Mouse (Mus musculus): ENCODE measurements at regions not wholly inside any gene's neighbourhood (a gene's known extent, or its start where the extent isn't known, plus 50 kb on each side); places are given as distances from the start of the nearest gene placed in this dataset.

DNA sequence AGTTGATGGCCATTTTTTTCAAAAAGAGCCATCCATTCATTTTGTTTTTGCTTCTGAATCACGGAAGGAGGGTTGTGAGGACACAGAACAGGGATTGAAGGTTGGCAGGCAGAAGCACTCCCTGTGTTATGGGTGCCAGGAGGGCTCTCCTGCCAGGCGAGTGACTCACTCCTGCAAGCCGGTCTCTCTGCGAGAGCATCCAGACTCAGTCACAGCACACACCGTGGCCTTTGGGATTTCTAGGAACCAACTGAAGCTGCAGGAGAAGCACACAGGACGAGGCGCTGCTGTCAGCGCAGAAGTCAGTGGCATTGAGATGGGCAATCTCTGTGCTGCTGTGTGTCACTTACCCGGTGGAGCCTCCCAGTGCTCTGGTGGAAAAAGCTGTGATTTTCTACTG, 66.5 kb upstream of the 4930432M17Rik start:
- H3K27ac ChIP-seq (ENCODE audit: low read length) = no peak overlapping the region
- no peak for ATAC-seq (ENCODE audit: insufficient number of reproducible peaks, insufficient read depth, low FRiP score, low read depth)
- WGBS = 86% methylated on average over 9 of the region's 9 CpGs

GRCm38 (mm10) chr3:121602826-121603370, 67.7 kb upstream of the 4930432M17Rik start:
- Histone ChIP-seq H3K36me3 (ENCODE audit: control insufficient read depth, insufficient read depth, low read length) (no peaks in the 10 kb centered on the region), H3K4me1 (ENCODE audit: control insufficient read depth, insufficient read depth, low read length) (0 out of 2 replicates have a peak, but pooled peaks cover 4% of the 10 kb centered on the region), H3K27ac (ENCODE audit: low read length) (no peak overlapping the region), H3K9me3 (ENCODE audit: control insufficient read depth, low read depth, low read length) (no peaks in the 10 kb centered on the region), H3K4me2 (replicated peaks; ENCODE audit: low read depth, low read length) (no peak overlapping the region), H3K4me3 (ENCODE audit: low read depth, low read length) (no peak overlapping the region), H3K9ac (replicated peaks; ENCODE audit: low read depth, low read length) (no peak overlapping the region), H3K27me3 (ENCODE audit: control insufficient read depth, insufficient read depth, low read length) (no peaks in the 10 kb centered on the region)
- no peak for ATAC-seq (ENCODE audit: insufficient number of reproducible peaks, insufficient read depth, low FRiP score, low read depth)
- 87% methylated on average over 10 of the region's 10 CpGs for WGBS

More for the DNA sequence above, 66.5 kb upstream of the 4930432M17Rik start:
- Histone ChIP-seq H3K4me3 (ENCODE audit: low read depth, low read length) (no peak overlapping the region), H3K4me1 (ENCODE audit: control insufficient read depth, insufficient read depth, low read length) (0 out of 2 replicates have a peak, but pooled peaks cover 4% of the 10 kb centered on the region), H3K36me3 (ENCODE audit: control insufficient read depth, insufficient read depth, low read length) (no peaks in the 10 kb centered on the region), H3K9me3 (ENCODE audit: control insufficient read depth, low read depth, low read length) (no peaks in the 10 kb centered on the region), H3K27me3 (ENCODE audit: control insufficient read depth, insufficient read depth, low read length) (no peaks in the 10 kb centered on the region), H3K4me2 (replicated peaks; ENCODE audit: low read depth, low read length) (no peak overlapping the region), H3K9ac (replicated peaks; ENCODE audit: low read depth, low read length) (no peak overlapping the region)

- Histone ChIP-seq H3K4me2 (replicated peaks; ENCODE audit: low read depth, low read length) (no peak overlapping the region), H3K9me3 (ENCODE audit: control insufficient read depth, low read depth, low read length) (no peaks in the 10 kb centered on the region), H3K27ac (ENCODE audit: low read length) (no peak overlapping the region), H3K4me1 (ENCODE audit: control insufficient read depth, insufficient read depth, low read length) (0 out of 2 replicates have a peak, but pooled peaks cover 4% of the 10 kb centered on the region), H3K36me3 (ENCODE audit: control insufficient read depth, insufficient read depth, low read length) (no peaks in the 10 kb centered on the region), H3K9ac (replicated peaks; ENCODE audit: low read depth, low read length) (no peak overlapping the region), H3K4me3 (ENCODE audit: low read depth, low read length) (no peak overlapping the region), H3K27me3 (ENCODE audit: control insufficient read depth, insufficient read depth, low read length) (no peaks in the 10 kb centered on the region)
- 50% methylated on average over 8 of the region's 8 CpGs for WGBS
- peak; percentile 43; the same call in 1 of the 2 replicates for ATAC-seq (ENCODE audit: insufficient number of reproducible peaks, insufficient read depth, low FRiP score, low read depth)
Measured at GRCm38 (mm10) chr3:121602082-121602561, 68.4 kb upstream of the 4930432M17Rik start.

GRCm38 (mm10) chr3:121600841-121601240, 68.6 kb upstream of the Slc44a3 start:
- H3K9ac ChIP-seq (replicated peaks; ENCODE audit: low read depth, low read length) = no peak overlapping the region
- H3K4me1 ChIP-seq (ENCODE audit: control insufficient read depth, insufficient read depth, low read length) = 0 out of 2 replicates have a peak, but pooled peaks cover 4% of the 10 kb centered on the region
- no peak for ATAC-seq (ENCODE audit: insufficient number of reproducible peaks, insufficient read depth, low FRiP score, low read depth)
- H3K4me2 ChIP-seq (replicated peaks; ENCODE audit: low read depth, low read length) = no peak overlapping the region
- no peaks in the 10 kb centered on the region for H3K9me3 ChIP-seq (ENCODE audit: control insufficient read depth, low read depth, low read length)
- H3K4me3 ChIP-seq (ENCODE audit: low read depth, low read length) = no peak overlapping the region
- H3K36me3 ChIP-seq (ENCODE audit: control insufficient read depth, insufficient read depth, low read length) = no peaks in the 10 kb centered on the region
- H3K27me3 ChIP-seq (ENCODE audit: control insufficient read depth, insufficient read depth, low read length) = no peaks in the 10 kb centered on the region
- H3K27ac ChIP-seq (ENCODE audit: low read length) = no peak overlapping the region
- WGBS = 74% methylated on average over 10 of the region's 10 CpGs

DNA sequence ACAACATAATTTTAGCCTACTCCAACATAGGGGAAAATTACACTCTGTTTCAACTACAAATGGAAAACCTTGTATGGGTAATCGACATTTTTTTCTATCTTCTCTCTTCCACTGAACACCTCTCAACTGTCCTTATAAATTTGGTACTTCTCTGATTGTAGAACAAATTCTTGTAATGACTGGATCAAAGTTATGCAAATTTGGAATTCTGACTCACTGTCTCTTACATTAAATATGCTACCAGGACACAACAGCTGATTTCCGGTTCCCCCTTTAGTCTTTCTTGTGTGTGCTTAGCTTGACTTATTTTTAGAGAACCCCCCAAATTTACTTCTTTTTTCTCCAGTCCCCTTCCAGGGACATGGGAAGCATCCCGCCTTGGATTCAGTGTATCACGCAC, 68.2 kb upstream of the Slc44a3 start:
- no peaks in the 10 kb centered on the region for H3K27me3 ChIP-seq (ENCODE audit: control insufficient read depth, insufficient read depth, low read length)
- no peaks in the 10 kb centered on the region for H3K36me3 ChIP-seq (ENCODE audit: control insufficient read depth, insufficient read depth, low read length)
- H3K9ac ChIP-seq (replicated peaks; ENCODE audit: low read depth, low read length) = no peak overlapping the region
- H3K4me3 ChIP-seq (ENCODE audit: low read depth, low read length) = no peak overlapping the region
- 90% methylated on average over 4 of the region's 4 CpGs for WGBS
- H3K4me1 ChIP-seq (ENCODE audit: control insufficient read depth, insufficient read depth, low read length) = peaks cover 4% of the 10 kb centered on the region; the same call in 1 of the 2 replicates
- no peak overlapping the region for H3K4me2 ChIP-seq (replicated peaks; ENCODE audit: low read depth, low read length)
- no peak overlapping the region for H3K27ac ChIP-seq (ENCODE audit: low read length)
- H3K9me3 ChIP-seq (ENCODE audit: control insufficient read depth, low read depth, low read length) = no peaks in the 10 kb centered on the region
- no peak for ATAC-seq (ENCODE audit: insufficient number of reproducible peaks, insufficient read depth, low FRiP score, low read depth)

- no peaks in the 10 kb centered on the region for H3K36me3 ChIP-seq (ENCODE audit: control insufficient read depth, insufficient read depth, low read length)
- no peaks in the 10 kb centered on the region for H3K27me3 ChIP-seq (ENCODE audit: control insufficient read depth, insufficient read depth, low read length)
- H3K9ac ChIP-seq (replicated peaks; ENCODE audit: low read depth, low read length) = no peak overlapping the region
- no peak overlapping the region for H3K4me3 ChIP-seq (ENCODE audit: low read depth, low read length)
- H3K4me1 ChIP-seq (ENCODE audit: control insufficient read depth, insufficient read depth, low read length) = peaks cover 16% of the 10 kb centered on the region
- 89% methylated on average over 4 of the region's 4 CpGs for WGBS
- no peak for ATAC-seq (ENCODE audit: insufficient number of reproducible peaks, insufficient read depth, low FRiP score, low read depth)
- no peak overlapping the region for H3K27ac ChIP-seq (ENCODE audit: low read length)
- no peaks in the 10 kb centered on the region for H3K9me3 ChIP-seq (ENCODE audit: control insufficient read depth, low read depth, low read length)
- H3K4me2 ChIP-seq (replicated peaks; ENCODE audit: low read depth, low read length) = no peak overlapping the region
Measured at GRCm38 (mm10) chr3:121597988-121598387, 65.8 kb upstream of the Slc44a3 start.

DNA sequence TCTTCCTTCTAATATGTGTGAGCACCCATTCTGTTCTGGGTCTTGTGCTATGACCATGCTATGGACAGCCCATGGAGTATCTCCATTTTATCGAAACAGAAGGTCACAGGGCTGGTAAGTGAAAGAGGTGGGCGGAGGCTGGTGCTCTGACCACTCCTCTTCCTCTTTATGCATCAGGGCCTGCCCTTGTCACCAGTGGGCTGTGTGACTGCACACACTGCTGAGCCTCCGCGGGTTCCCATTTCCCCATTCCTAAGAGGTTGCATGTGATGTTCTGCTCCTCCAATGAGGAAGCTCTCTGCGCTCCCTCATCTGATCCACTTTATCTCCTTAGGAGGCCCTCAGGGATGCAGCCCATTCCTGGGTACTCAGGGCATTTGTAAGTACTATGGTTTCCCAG, 65.0 kb upstream of the Slc44a3 start:
- Histone ChIP-seq H3K36me3 (ENCODE audit: control insufficient read depth, insufficient read depth, low read length) (no peaks in the 10 kb centered on the region), H3K27me3 (ENCODE audit: control insufficient read depth, insufficient read depth, low read length) (no peaks in the 10 kb centered on the region), H3K4me3 (ENCODE audit: low read depth, low read length) (no peak overlapping the region), H3K4me2 (replicated peaks; ENCODE audit: low read depth, low read length) (no peak overlapping the region), H3K27ac (ENCODE audit: low read length) (no peak overlapping the region), H3K4me1 (ENCODE audit: control insufficient read depth, insufficient read depth, low read length) (peaks cover 13% of the 10 kb centered on the region), H3K9ac (replicated peaks; ENCODE audit: low read depth, low read length) (no peak overlapping the region), H3K9me3 (ENCODE audit: control insufficient read depth, low read depth, low read length) (no peaks in the 10 kb centered on the region)
- no peak for ATAC-seq (ENCODE audit: insufficient number of reproducible peaks, insufficient read depth, low FRiP score, low read depth)
- 86% methylated on average over 5 of the region's 5 CpGs for WGBS

- no peak for ATAC-seq (ENCODE audit: insufficient number of reproducible peaks, insufficient read depth, low FRiP score, low read depth)
- no peaks in the 10 kb centered on the region for H3K9me3 ChIP-seq (ENCODE audit: control insufficient read depth, low read depth, low read length)
- WGBS = 24% methylated on average over 4 of the region's 4 CpGs
- H3K36me3 ChIP-seq (ENCODE audit: control insufficient read depth, insufficient read depth, low read length) = no peaks in the 10 kb centered on the region
- H3K9ac ChIP-seq (replicated peaks; ENCODE audit: low read depth, low read length) = no peak overlapping the region
- peaks cover 12% of the 10 kb centered on the region for H3K4me1 ChIP-seq (ENCODE audit: control insufficient read depth, insufficient read depth, low read length)
- no peak overlapping the region for H3K4me2 ChIP-seq (replicated peaks; ENCODE audit: low read depth, low read length)
- H3K27ac ChIP-seq (ENCODE audit: low read length) = no peak overlapping the region; the same call in 1 of the 2 replicates
- H3K27me3 ChIP-seq (ENCODE audit: control insufficient read depth, insufficient read depth, low read length) = no peaks in the 10 kb centered on the region
- no peak overlapping the region for H3K4me3 ChIP-seq (ENCODE audit: low read depth, low read length)
Measured at GRCm38 (mm10) chr3:121594580-121594979, 62.4 kb upstream of the Slc44a3 start.

GRCm38 (mm10) chr3:121593598-121594117, 61.5 kb upstream of the Slc44a3 start:
- Histone ChIP-seq H3K4me3 (ENCODE audit: low read depth, low read length) (no peak overlapping the region), H3K4me2 (replicated peaks; ENCODE audit: low read depth, low read length) (no peak overlapping the region), H3K27me3 (ENCODE audit: control insufficient read depth, insufficient read depth, low read length) (no peaks in the 10 kb centered on the region), H3K36me3 (ENCODE audit: control insufficient read depth, insufficient read depth, low read length) (no peaks in the 10 kb centered on the region), H3K9ac (replicated peaks; ENCODE audit: low read depth, low read length) (no peak overlapping the region), H3K27ac (ENCODE audit: low read length) (no peak overlapping the region), H3K4me1 (ENCODE audit: control insufficient read depth, insufficient read depth, low read length) (peaks cover 15% of the 10 kb centered on the region), H3K9me3 (ENCODE audit: control insufficient read depth, low read depth, low read length) (no peaks in the 10 kb centered on the region)
- ATAC-seq (ENCODE audit: insufficient number of reproducible peaks, insufficient read depth, low FRiP score, low read depth) = no peak
- 44% methylated on average over 8 of the region's 8 CpGs for WGBS

All from stomach, embryonic 14.5 days (tissue).